Mouse (Mus musculus) lung, postnatal 0 days (tissue): ENCODE data around the gene S100a10.

Experiments used
- CTCF ChIP-seq: IDR thresholded peaks from 2 replicates; pipeline ENCODE4 v1.5.1; 2016; ENCODE audit warnings: antibody characterized with exemption, mild to moderate bottlenecking
- EP300 ChIP-seq: IDR thresholded peaks from 2 replicates; pipeline ENCODE4 v1.6.1; 2016; ENCODE audit warnings: antibody characterized with exemption, mild to moderate bottlenecking, control low read depth

- no peak for TF ChIP-seq CTCF
- TF ChIP-seq EP300, result no peak
Measured at GRCm38 (mm10) chr3:93563216-93563615, 8.3 kb downstream of the S100a10 start.
